Mouse (Mus musculus) monocyte, adult 2 months (primary cell): ENCODE data around the gene Sphk1.
"Not testable (repeated sequence)": the region's sequence is repeated elsewhere in the genome, so short reads cannot be mapped to it uniquely, and the experiment has no call there.

Experiments used
- DNase-seq, 2 experiments: peaks; one replicate each; pipeline ENCODE4 v3.0.0; 2022; ENCODE audit warnings: low spot score in 2 of 2, low read depth in 1 of 2

Sphk1 gene

GRCm38 (mm10) chr11:116530187-116531147, at the start of gene Sphk1:
Sphk1 (plus strand) TSS chr11:116530925.
- no peak for DNase-seq

- no peak for DNase-seq
Observed at GRCm38 (mm10) chr11:116480975-116481374, 49.8 kb upstream of the Sphk1 start.

- no peak for DNase-seq
Observed at GRCm38 (mm10) chr11:116481776-116482175, 48.9 kb upstream of the Sphk1 start.

- DNase-seq, result no peak
Observed at GRCm38 (mm10) chr11:116484261-116484660, 46.5 kb upstream of the Sphk1 start.

- DNase-seq, result no peak
Observed at GRCm38 (mm10) chr11:116488207-116488606, 42.5 kb upstream of the Sphk1 start.

- DNase-seq, result no peak
Observed at GRCm38 (mm10) chr11:116488693-116489375, 41.9 kb upstream of the Sphk1 start.

- no peak for DNase-seq
Observed at GRCm38 (mm10) chr11:116489771-116490231, 40.9 kb upstream of the Sphk1 start.

GRCm38 (mm10) chr11:116490232-116491107, 40.3 kb upstream of the Sphk1 start:
- DNase-seq, result peak; percentile 71 to 79

GRCm38 (mm10) chr11:116491338-116491737, 39.4 kb upstream of the Sphk1 start:
- DNase-seq, result no peak

- not testable (repeated sequence) for DNase-seq
Observed at GRCm38 (mm10) chr11:116492507-116492906, 38.2 kb upstream of the Sphk1 start.

GRCm38 (mm10) chr11:116493191-116493590, 37.5 kb upstream of the Sphk1 start:
- DNase-seq, result no peak

- DNase-seq, result peak; percentile 35 to 52
Observed at GRCm38 (mm10) chr11:116493795-116494252, 36.9 kb upstream of the Sphk1 start, which contains the start of gene Prpsap1. Prpsap1 (minus strand) TSS chr11:116494202.

GRCm38 (mm10) chr11:116494474-116495174, 36.1 kb upstream of the Sphk1 start:
- no peak for DNase-seq

- DNase-seq, result no peak
Observed at GRCm38 (mm10) chr11:116497313-116497712, 33.4 kb upstream of the Sphk1 start.

GRCm38 (mm10) chr11:116498596-116498995, 32.1 kb upstream of the Sphk1 start:
- no peak for DNase-seq

GRCm38 (mm10) chr11:116499018-116499417, 31.7 kb upstream of the Sphk1 start:
- no peak for DNase-seq

GRCm38 (mm10) chr11:116501005-116501746, 29.5 kb upstream of the Sphk1 start:
- DNase-seq, result no peak

- DNase-seq, result no peak
Observed at GRCm38 (mm10) chr11:116504516-116504915, 26.2 kb upstream of the Sphk1 start.

- no peak for DNase-seq
Observed at GRCm38 (mm10) chr11:116505573-116505972, 25.2 kb upstream of the Sphk1 start.
